In genomic region chr8:70701048-70701981, GRCm38 (mm10) we compare ENCODE assay signal across 7 mouse cellular contexts. TPM values are rescaled to one million over a fixed set of nuclear protein-coding genes. Genes with fewer than 3 reads are reported as not detected.
DNase-seq lines count a peak whose midpoint lies in the region; ATAC-seq lines count a peak whose summit lies in the region.

No protein-coding gene starts in this region.

- WGBS in lung, embryonic 16.5 days, result 49% methylated on average over 10 of the region's 10 CpGs
- WGBS in forebrain, embryonic 10.5 days, result 63% methylated on average over 10 of the region's 10 CpGs
- 58% methylated on average over 10 of the region's 10 CpGs for WGBS in limb, embryonic 10.5 days
- 52% methylated on average over 10 of the region's 10 CpGs for WGBS in neural tube, embryonic 15.5 days

- peak overlapping the region; percentile 56 for H3K9ac ChIP-seq in lung, embryonic 16.5 days (ENCODE audit: low read length)
- peak overlapping the region; percentile 93 for H3K9ac ChIP-seq in neural tube, embryonic 15.5 days (replicated peaks)

- H3K4me3 ChIP-seq in lung, embryonic 16.5 days (ENCODE audit: low read length), result peak overlapping the region; percentile 95
- H3K4me3 ChIP-seq in forebrain, embryonic 10.5 days, result peak overlapping the region; percentile 97
- peak overlapping the region; percentile 83 for H3K4me3 ChIP-seq in limb, embryonic 10.5 days
- H3K4me3 ChIP-seq in neural tube, embryonic 15.5 days (replicated peaks), result peak overlapping the region; percentile 68

- DNase-seq in lung, postnatal 25 days (ENCODE audit: low spot score), result no peak
- peak; percentile 45 for DNase-seq in forebrain, embryonic 10.5 days (ENCODE audit: extremely low spot score, low spot score)
- DNase-seq in limb, embryonic 10.5 days (ENCODE audit: low spot score), result no peak
- no peak for DNase-seq in yolk sac, embryonic 10.5 days (ENCODE audit: low spot score)
- no peak for DNase-seq in layer of hippocampus, adult 9-10 months (ENCODE audit: low spot score)

- H3K27ac ChIP-seq in lung, embryonic 16.5 days (ENCODE audit: low read length), result peak overlapping the region; percentile 10
- peak overlapping the region; percentile 99 for H3K27ac ChIP-seq in forebrain, embryonic 10.5 days
- peak overlapping the region; percentile 97 for H3K27ac ChIP-seq in limb, embryonic 10.5 days
- peak overlapping the region; percentile 99 for H3K27ac ChIP-seq in neural tube, embryonic 15.5 days (replicated peaks)

- H3K9me3 ChIP-seq in lung, embryonic 16.5 days (ENCODE audit: control insufficient read depth, low read length), result no peaks in the 10 kb centered on the region
- no peaks in the 10 kb centered on the region for H3K9me3 ChIP-seq in forebrain, embryonic 10.5 days
- H3K9me3 ChIP-seq in limb, embryonic 10.5 days (replicated peaks), result no peaks in the 10 kb centered on the region
- no peaks in the 10 kb centered on the region for H3K9me3 ChIP-seq in neural tube, embryonic 15.5 days (replicated peaks)

- H3K27me3 ChIP-seq in lung, embryonic 16.5 days (ENCODE audit: control insufficient read depth, insufficient read depth, low read depth, low read length), result no peaks in the 10 kb centered on the region
- no peaks in the 10 kb centered on the region for H3K27me3 ChIP-seq in forebrain, embryonic 10.5 days (ENCODE audit: poor library complexity, severe bottlenecking)
- no peaks in the 10 kb centered on the region for H3K27me3 ChIP-seq in limb, embryonic 10.5 days (ENCODE audit: low read depth, poor library complexity, severe bottlenecking)
- H3K27me3 ChIP-seq in neural tube, embryonic 15.5 days (replicated peaks), result no peaks in the 10 kb centered on the region

- ATAC-seq in lung, embryonic 16.5 days (ENCODE audit: low read depth), result no peak
- ATAC-seq in neural tube, embryonic 15.5 days (ENCODE audit: low FRiP score), result no peak

- H3K4me2 ChIP-seq in lung, embryonic 16.5 days (ENCODE audit: low read depth, low read length), result peak overlapping the region; percentile 82
- H3K4me2 ChIP-seq in neural tube, embryonic 15.5 days, result peak overlapping the region; percentile 70

- peaks cover 6% of the 10 kb centered on the region; the same call in 1 of the 2 replicates for H3K36me3 ChIP-seq in lung, embryonic 16.5 days (ENCODE audit: control insufficient read depth, insufficient read depth, low read length)
- peaks cover 28% of the 10 kb centered on the region for H3K36me3 ChIP-seq in forebrain, embryonic 10.5 days (replicated peaks)
- H3K36me3 ChIP-seq in limb, embryonic 10.5 days, result peaks cover 27% of the 10 kb centered on the region
- no peaks in the 10 kb centered on the region; the same call in 1 of the 2 replicates for H3K36me3 ChIP-seq in neural tube, embryonic 15.5 days

- H3K4me1 ChIP-seq in lung, embryonic 16.5 days (replicated peaks; ENCODE audit: control insufficient read depth, insufficient read depth, low read length), result peaks cover 33% of the 10 kb centered on the region
- H3K4me1 ChIP-seq in forebrain, embryonic 10.5 days, result peaks cover 58% of the 10 kb centered on the region
- peaks cover 47% of the 10 kb centered on the region for H3K4me1 ChIP-seq in limb, embryonic 10.5 days
- peaks cover 54% of the 10 kb centered on the region for H3K4me1 ChIP-seq in neural tube, embryonic 15.5 days

RNA-seq across cellular contexts. Expression of gene Iqcn, which starts 1.9 kb away (rescaled TPM):
- polyA plus RNA-seq in lung, embryonic 16.5 days (2015; fragmentation: Nextera tagmentation; extraction: Ambion mirVana), result not detected in 2 replicates
- polyA plus RNA-seq in forebrain, embryonic 10.5 days (2016; fragmentation: Nextera tagmentation; extraction: Ambion mirVana), result 0.02 TPM in 1 of 2 replicates, not detected in the other
- not detected in 2 replicates for polyA plus RNA-seq in limb, embryonic 10.5 days (2016; fragmentation: Nextera tagmentation; extraction: Ambion mirVana)
- polyA plus RNA-seq in neural tube, embryonic 15.5 days (2015; fragmentation: Nextera tagmentation; extraction: Ambion mirVana), result 0.04 and 0.09 TPM in 2 replicates

RNA-seq across cellular contexts. Expression of gene Jund, which starts 2.6 kb away (rescaled TPM):
- 26.2 and 28.8 TPM in 2 replicates for polyA plus RNA-seq in lung, embryonic 16.5 days (2015; fragmentation: Nextera tagmentation; extraction: Ambion mirVana)
- 49.6 and 50.9 TPM in 2 replicates for polyA plus RNA-seq in forebrain, embryonic 10.5 days (2016; fragmentation: Nextera tagmentation; extraction: Ambion mirVana)
- 69.0 and 80.6 TPM in 2 replicates for polyA plus RNA-seq in limb, embryonic 10.5 days (2016; fragmentation: Nextera tagmentation; extraction: Ambion mirVana)
- polyA plus RNA-seq in neural tube, embryonic 15.5 days (2015; fragmentation: Nextera tagmentation; extraction: Ambion mirVana), result 73.7 and 82.7 TPM in 2 replicates

RNA-seq across cellular contexts. Expression of gene Gm3336, which starts 17.0 kb away (rescaled TPM):
- polyA plus RNA-seq in lung, embryonic 16.5 days (2015; fragmentation: Nextera tagmentation; extraction: Ambion mirVana), result 0.26 TPM in 1 of 2 replicates, not detected in the other
- not detected in 2 replicates for polyA plus RNA-seq in forebrain, embryonic 10.5 days (2016; fragmentation: Nextera tagmentation; extraction: Ambion mirVana)
- polyA plus RNA-seq in limb, embryonic 10.5 days (2016; fragmentation: Nextera tagmentation; extraction: Ambion mirVana), result not detected in 2 replicates
- polyA plus RNA-seq in neural tube, embryonic 15.5 days (2015; fragmentation: Nextera tagmentation; extraction: Ambion mirVana), result not detected in 2 replicates

RNA-seq across cellular contexts. Expression of gene Pde4c, which starts 22.2 kb away (rescaled TPM):
- polyA plus RNA-seq in lung, embryonic 16.5 days (2015; fragmentation: Nextera tagmentation; extraction: Ambion mirVana), result 0.10 and 0.19 TPM in 2 replicates
- 0.38 and 0.68 TPM in 2 replicates for polyA plus RNA-seq in forebrain, embryonic 10.5 days (2016; fragmentation: Nextera tagmentation; extraction: Ambion mirVana)
- 0.10 and 0.25 TPM in 2 replicates for polyA plus RNA-seq in limb, embryonic 10.5 days (2016; fragmentation: Nextera tagmentation; extraction: Ambion mirVana)
- polyA plus RNA-seq in neural tube, embryonic 15.5 days (2015; fragmentation: Nextera tagmentation; extraction: Ambion mirVana), result 0.17 and 0.40 TPM in 2 replicates

RNA-seq across cellular contexts. Expression of gene Lsm4, which starts 28.3 kb away (rescaled TPM):
- 197 and 214 TPM in 2 replicates for polyA plus RNA-seq in lung, embryonic 16.5 days (2015; fragmentation: Nextera tagmentation; extraction: Ambion mirVana)
- polyA plus RNA-seq in forebrain, embryonic 10.5 days (2016; fragmentation: Nextera tagmentation; extraction: Ambion mirVana), result 336 and 339 TPM in 2 replicates
- polyA plus RNA-seq in limb, embryonic 10.5 days (2016; fragmentation: Nextera tagmentation; extraction: Ambion mirVana), result 405 and 438 TPM in 2 replicates
- 191 and 206 TPM in 2 replicates for polyA plus RNA-seq in neural tube, embryonic 15.5 days (2015; fragmentation: Nextera tagmentation; extraction: Ambion mirVana)

Comparison
In these comparisons a context has a peak if more than half of its experiments do, and no peak if none do; other contexts are left out.
1. H3K27ac ChIP-seq: peak in every context shown above with its lines; median percentile 99 in forebrain, embryonic 10.5 days; 99 in neural tube, embryonic 15.5 days; 97 in limb, embryonic 10.5 days; 10 in lung, embryonic 16.5 days.